Mouse (Mus musculus) left cerebral cortex, adult 9 months (tissue): ENCODE measurements around the gene Ak4.
"Not testable (repeated sequence)": the region's sequence is repeated elsewhere in the genome, so short reads cannot be mapped to it uniquely, and the experiment has no call there.

Experiments
- DNase-seq, 2 experiments: peaks; one replicate each; pipeline ENCODE4 v3.0.0; 2022; ENCODE audit warnings: low spot score in 2 of 2

Gene Ak4

GRCm38 (mm10) chr4:101423571-101423970 is 4.5 kb downstream of the Ak4 start:
- no peak for DNase-seq

GRCm38 (mm10) chr4:101424495-101424894 is 5.4 kb downstream of the Ak4 start:
- DNase-seq = no peak

DNA sequence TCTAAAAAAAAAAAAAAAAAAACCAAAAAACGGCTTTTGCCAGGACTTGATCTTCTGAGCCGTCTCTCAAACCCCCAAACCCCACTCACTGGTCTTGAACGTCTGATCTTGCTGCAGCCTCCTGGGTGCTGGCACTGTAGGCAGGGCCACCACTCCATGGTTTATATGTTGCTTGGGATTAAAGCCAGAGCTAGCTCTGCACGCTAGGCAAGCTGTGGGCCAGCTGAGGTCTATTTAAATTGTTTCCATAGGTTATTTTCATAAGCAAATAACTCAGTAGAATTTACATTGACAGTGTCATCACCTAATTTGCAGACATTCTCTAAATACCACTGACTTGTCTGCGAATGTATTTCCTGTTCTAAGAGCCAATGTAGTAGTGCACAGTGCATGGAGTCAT is 6.0 kb downstream of the Ak4 start:
- DNase-seq = no peak

DNA sequence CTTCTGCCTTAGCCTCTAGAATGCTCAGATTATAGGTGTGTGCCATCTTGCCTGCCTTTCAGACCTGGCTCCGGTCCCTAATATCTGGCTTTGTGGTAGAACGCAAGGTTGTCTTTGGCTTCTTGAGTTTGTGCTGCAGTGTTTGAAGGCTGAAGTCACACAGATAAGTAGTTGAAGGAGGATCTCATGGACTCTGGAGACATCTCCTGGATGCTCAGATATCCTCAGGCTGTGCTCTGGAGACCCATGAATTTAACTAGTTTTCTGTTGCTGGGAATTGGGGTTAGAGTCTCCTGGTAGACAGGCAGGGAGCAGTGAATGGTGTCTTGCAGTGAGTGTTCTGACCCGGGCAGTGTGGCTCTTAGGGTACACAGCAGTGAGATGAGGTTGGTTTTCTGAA is 6.6 kb downstream of the Ak4 start:
- DNase-seq = no peak

DNA sequence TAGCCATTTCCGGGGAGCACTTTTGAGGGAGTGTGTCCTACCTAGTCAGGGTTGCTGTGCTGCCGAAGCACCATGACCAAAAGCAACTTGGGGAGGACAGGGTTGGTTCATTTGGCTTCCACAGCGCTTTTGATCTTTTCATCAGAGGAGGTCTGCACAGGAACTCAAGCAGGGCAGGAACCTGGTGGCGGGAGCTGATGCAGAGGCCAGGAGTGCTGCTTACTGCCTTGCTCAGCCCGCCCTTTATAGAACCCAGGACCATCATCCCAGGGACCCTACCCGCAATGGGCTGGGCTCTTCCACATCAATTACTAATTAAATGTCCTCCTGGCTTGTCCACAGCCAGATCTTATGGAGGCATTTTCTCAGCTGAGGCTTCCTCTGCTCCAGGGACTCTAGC is 7.5 kb downstream of the Ak4 start:
- DNase-seq = no peak

DNA sequence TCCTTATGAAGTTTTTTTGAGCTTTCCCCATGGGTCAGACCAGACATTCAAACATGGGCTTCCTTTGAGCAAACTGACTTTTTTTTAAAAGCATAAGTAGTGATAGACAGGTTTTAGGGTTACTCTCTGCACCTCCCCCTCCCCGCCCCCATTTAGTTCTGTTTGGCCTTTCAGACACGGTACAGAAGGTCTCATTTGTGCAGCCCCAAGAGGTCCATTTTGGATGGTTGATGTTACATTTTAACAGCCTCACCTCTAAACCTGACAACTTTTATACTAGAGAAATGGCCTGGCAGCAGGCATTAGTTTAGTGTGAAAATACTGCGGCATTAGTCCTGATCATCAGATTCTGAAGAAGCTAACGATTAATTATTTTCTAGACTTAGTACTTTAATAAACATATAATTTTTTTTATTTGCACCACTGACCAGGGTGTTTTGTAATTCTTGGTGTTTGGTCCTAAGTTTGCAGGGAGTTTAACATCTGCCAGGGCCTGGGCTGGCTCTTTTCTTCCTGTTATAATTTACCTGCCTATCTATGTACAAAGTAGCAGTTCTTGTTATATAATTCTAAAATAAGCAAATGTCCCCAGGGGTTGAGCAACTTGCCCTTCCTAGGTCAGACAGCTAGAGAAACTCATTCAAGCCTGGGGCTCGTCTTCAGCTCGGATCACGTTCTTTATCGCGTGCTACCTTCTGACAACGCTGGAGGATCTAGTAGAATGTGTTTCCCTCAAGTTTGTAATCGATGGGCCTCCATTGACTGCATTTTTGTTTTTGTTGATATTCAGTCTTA is 9.0 kb downstream of the Ak4 start:
- DNase-seq = no peak

- DNase-seq = no peak
Observed at GRCm38 (mm10) chr4:101429073-101429472, 10.0 kb downstream of the Ak4 start.

GRCm38 (mm10) chr4:101430000-101430399 is 10.9 kb downstream of the Ak4 start:
- no peak for DNase-seq

DNA sequence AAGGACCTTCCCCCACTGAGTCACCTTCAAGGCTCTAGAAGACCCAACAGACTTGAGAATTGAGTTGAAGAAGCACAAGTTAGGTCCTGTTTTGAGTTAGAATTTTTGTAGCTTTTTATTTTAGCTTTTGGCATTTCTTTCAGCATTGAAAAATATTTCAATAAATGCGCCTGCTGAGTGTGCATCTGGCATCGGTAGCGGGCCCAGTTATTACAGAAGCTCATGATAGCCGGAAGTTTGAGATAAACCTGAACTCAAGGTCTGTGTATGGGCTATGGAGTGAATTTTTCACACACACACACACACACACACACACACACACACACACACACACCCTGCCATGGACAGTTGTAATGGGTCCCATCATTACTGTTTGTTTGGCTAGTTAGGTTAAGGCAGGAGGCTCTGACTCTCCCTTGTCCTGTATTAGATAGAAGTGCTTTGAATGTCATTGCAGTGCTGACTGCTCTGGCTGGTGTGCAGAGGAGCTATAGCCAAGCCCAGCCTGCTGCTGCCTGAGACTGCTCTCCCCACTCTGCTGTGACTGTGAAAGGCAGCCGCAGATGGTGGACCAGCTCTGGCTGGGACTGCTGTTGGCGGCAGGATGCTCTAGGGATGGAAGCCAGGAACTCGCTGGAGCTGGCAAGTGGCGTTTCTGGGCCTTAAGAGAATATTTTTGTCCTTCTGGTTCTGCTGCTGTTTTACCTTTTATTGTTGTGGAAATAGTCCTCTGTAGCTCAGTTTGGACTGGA is 17.9 kb downstream of the Ak4 start:
- DNase-seq = peak; percentile 52 to 86

GRCm38 (mm10) chr4:101438271-101438670 is 19.2 kb downstream of the Ak4 start:
- no peak for DNase-seq

- no peak for DNase-seq
Observed at GRCm38 (mm10) chr4:101439738-101440389, 20.8 kb downstream of the Ak4 start.

DNA sequence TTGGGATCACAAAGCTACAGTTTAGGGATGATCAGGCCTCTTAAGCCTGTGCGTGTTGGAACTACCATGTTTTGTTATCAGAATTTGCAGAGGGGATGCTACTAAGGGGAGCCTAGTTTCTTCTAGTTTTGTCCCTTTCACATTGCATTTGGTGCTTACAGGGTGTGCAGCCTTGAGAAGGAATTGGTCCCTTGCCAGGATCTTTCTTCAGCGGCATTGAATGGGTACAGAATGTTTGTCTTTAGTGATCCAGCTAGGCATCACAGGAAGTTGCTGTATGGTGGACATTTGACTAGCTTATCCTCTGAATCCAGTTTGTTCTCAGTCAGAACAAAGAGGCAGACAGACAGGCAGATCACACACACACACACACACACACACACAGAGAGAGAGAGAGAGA is 23.7 kb downstream of the Ak4 start:
- DNase-seq = no peak

DNA sequence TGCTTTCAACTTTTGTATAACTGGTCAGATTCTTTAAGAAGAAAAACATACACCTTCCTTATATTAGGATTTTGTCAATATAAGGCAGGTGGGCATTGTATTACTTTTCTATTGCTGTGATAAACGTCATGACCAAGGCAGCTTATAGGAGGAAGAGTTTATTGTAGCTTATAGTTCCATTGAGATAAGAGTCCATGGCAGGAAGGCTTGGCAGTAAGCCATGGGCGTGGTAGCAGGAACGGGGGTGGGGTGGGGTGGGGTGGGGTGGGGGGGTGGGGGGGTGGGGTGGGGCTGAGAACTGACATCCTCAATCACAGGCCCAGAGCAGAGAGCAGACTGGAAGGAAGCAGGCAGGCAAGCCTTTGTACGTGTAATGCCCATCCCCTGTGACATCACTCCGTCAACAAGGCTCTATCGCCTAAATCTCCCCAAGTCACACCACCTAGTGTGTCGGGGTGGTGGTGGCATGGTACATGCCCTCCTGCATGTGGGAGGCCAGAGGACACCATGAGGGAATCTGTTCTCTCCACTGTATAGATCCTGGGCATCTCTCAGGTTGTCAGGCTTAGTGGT is 24.4 kb downstream of the Ak4 start:
- no peak for DNase-seq

- no peak for DNase-seq
Observed at GRCm38 (mm10) chr4:101445660-101446059, 26.6 kb downstream of the Ak4 start.

DNA sequence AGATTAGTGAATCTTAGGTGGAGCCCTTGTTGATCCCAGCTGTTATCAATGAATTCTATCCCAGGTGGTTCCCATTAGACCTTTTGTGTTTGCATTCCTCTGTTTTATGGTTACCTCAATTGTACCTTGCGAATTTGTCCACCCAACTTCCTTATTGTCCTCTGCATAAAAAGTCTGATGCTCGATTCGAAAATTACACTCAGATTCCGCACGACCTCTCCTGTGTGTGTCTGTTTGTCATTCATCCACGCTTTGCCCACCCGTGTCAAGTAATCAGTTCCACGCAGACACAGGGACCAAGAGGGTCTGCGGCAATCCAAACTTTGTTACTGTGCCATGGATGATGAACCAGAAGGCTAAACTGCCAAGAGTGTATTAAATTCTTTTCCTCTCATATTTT is 27.5 kb downstream of the Ak4 start:
- DNase-seq = not testable (repeated sequence)

DNA sequence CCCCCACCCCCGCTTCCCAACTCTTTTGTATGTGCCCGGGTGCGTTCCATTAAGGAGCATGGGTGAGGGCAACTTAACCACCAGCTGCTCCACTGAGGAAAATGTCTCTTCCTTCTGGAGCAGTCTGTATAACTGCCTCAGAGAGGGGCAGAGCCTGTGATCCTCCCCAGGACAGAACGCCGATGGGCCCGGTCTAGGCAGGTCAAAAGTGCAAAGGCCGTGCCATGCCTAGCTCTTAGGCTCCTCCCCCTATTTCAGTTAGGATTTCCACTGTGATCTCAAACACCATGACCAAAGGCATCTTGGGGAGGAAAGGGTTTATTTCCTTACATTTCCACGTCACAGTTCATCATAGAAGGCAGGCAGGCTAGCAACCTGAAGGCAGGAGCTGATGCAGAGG is 29.6 kb downstream of the Ak4 start:
- no peak for DNase-seq

GRCm38 (mm10) chr4:101449344-101449743 is 30.3 kb downstream of the Ak4 start:
- no peak for DNase-seq

GRCm38 (mm10) chr4:101450150-101450780 is 31.2 kb downstream of the Ak4 start:
- peak; percentile 76 to 92 for DNase-seq

DNA sequence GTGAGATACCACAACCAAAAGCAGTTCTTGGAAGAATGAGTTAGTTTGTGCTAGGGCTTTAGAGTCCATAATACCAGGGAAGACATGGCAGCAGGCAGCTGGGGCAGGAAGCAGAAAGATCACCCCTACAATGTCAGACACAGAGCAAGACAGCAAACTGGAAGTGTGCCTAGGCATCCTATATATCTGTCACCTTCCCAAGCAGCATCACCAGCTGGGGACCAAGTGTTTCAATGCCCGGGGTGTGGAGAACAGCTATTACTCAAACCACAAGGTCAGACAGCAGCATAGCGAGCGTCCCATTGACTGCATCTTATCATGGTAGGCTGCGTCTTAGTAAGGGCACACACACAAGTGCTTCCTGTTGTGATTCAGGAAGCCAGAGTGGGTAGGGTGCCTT is 32.0 kb downstream of the Ak4 start:
- no peak for DNase-seq

DNA sequence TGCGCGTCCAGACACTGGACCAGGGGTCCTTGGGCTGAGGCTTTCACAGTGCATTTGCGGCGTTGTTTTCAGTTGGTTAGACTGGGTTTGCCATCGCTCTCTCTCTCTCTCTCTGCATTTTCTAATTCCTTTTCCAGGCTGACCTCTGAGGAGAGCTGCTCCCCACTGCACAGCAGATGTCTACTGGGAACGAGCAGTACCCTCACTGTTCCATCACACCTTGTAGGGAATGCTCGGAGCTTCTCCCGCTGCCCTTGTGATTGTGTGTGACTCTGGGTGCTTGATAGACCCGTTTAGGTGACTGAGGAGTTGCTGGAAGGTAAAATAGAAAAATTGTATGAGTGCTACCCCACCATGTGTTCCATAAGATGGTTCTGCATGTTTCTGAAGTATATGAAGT is 33.8 kb downstream of the Ak4 start:
- no peak for DNase-seq

DNA sequence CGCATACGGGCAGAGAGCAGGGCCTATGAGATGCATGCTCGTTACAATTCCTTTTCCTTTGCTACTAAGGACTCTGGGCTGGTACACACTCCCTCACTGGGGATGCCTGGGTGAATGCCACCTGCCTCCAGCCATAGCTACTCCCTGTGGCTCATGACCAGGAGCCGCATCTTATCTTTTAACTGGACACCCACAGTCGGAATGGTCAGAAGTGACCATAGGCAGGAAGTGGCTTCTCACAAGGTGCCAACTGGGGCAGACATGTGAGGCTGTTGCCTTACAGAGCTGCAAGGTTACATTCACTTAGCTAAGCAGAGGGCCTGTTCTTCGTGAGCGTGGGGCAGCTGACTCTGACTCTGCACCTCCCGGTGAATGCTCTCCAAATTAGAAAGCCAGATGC is 38.1 kb downstream of the Ak4 start:
- DNase-seq = no peak

- DNase-seq = peak in 1 of 2 experiments; percentile 69
Observed at GRCm38 (mm10) chr4:101458341-101458740, 39.3 kb downstream of the Ak4 start.
